Mouse (Mus musculus): ENCODE measurements at regions not wholly inside any gene's neighbourhood (a gene's known extent, or its start where the extent isn't known, plus 50 kb on each side); places are given as distances from the start of the nearest gene placed in this dataset.

DNA sequence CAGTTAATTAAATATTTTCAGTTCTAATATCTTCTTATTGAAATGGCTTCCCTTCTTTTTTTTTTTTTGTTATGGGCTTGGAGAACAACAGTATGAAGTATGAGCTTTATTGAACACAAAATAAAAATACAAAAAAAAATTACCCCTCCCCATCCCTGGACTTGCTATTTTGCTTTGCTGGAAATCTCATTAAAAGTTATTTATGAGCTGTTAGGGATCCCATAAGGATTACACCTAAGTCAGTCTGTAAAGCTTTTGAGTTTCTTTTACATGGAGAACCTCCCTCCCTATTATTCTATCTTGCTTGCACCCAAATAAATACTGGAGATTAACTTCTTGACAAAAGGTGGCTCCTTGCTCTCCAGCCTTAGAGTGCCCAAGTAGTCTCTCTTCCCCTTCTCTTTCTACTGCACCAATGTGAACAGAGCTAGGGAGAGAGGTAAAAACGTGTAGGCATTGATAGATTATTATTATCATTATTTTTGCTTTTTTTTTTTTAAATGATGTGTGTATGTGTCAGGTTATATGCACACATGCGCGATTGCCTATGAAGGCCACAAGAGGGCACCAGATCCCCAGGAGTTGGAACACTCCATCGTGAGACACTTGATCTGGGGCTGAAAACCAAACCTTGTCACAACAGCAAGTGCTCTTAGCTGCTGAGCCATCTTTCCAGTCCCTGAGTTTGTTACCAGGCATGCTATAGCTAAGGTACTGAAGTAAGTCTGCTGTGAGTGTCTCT is 186.6 kb upstream of the Habp2 start:
- intact Hi-C loops (cut with DNase I), result no loop called here
- DNase-seq, result no peak

DNA sequence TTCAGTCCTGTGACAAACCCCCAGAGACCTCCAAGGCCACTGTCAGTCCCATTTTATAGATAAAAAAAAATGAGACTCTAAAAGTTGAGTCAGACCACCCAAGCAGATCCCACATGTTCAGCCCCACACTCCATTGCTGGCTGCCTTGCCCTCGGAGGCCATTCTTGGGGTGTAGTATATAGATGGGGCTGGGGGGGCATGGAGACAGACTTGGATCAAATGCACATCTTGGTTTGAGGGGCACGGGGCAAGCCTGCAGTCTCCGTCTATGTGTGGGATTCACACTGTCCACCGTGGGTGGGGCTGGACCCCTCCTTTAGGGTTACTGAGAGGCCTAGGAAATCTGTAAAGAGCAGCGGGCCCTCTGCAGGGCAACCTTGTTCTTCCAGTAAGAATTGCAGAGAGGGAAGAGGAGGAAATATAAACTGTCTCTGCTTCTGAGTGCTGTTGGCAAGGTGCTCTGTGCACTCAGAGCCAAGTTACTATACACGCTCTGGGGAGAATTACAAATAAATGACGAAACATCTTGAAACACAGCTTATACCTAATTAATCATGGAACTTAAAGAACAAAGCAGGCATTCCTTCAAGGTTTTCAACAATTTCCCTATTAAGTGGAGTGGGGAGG is 184.4 kb upstream of the Habp2 start:
- no peak for DNase-seq
- intact Hi-C loops (cut with DNase I), result no loop called here

DNA sequence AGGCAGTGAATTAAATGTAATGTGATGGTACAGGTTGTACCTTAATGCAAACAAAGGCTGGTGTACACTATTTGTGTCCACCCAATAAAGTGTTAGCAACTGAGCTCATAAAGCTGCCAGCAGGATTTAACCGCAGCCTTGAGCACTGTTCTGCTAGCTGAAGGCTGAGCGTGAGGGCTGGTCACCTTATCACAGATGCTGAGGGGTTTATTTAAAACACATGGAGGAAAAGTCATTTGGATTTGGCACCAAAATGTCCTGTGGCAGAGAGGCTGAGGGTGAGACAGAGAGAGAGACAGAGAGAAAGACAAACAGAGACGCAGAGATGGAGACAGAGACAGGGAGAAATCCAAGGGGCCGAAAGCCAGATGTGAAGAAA is 181.9 kb upstream of the Habp2 start:
- no peak for DNase-seq
- intact Hi-C loops (cut with DNase I), result no loop called here

DNA sequence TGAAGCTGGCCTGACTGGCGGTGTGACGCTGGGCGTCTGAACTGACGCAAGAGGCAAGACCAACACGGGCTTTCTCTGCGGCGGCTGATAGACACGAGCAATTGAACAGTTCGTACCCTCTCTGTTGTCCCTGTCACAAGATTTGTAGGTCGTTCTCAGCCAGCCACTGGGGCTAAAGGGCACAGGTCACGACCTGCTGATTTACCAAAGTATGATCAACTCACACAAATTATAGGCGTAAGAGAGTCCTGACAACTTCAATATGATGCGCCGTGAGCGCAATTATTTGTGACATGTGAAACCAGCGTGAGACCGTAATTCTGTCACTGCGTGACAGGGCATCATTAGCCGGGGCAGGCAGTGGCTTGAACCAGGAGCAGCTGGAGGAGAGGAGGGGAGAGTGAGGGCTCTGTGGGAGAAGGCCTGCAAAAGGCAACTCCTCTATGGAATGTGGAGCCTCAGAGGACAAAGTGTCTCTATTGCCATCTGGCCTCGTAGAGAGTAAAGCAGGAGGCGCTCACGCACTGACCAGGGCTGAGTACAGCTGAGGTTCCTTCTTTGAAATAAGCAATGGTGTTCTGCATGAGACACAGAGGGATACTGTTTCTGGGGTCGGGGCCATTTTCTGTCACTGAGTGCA is 181.4 kb upstream of the Habp2 start:
- no peak for DNase-seq
- intact Hi-C loops (cut with DNase I), result no loop called here

DNA sequence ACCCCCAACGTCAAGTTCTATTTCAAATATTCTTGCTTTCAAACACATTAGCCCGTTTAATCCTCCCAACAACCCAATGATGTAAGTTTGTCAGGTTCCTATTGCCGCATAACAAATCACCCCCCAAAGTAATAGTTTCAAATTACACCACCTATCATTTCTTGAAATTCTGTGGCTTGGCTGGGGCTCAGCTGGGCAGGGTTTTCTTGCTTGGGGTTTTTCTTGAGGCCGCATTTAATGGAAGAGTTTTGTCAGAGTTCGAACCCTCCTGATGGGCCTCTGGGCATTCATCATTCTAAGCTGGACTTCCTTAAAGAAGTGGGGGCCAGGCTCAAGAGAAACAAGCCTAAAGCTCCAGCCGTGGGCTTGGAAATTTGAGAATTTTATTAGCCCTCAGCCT is 178.1 kb upstream of the Habp2 start:
- DNase-seq, result no peak
- intact Hi-C loops (cut with DNase I), result no loop called here

DNA sequence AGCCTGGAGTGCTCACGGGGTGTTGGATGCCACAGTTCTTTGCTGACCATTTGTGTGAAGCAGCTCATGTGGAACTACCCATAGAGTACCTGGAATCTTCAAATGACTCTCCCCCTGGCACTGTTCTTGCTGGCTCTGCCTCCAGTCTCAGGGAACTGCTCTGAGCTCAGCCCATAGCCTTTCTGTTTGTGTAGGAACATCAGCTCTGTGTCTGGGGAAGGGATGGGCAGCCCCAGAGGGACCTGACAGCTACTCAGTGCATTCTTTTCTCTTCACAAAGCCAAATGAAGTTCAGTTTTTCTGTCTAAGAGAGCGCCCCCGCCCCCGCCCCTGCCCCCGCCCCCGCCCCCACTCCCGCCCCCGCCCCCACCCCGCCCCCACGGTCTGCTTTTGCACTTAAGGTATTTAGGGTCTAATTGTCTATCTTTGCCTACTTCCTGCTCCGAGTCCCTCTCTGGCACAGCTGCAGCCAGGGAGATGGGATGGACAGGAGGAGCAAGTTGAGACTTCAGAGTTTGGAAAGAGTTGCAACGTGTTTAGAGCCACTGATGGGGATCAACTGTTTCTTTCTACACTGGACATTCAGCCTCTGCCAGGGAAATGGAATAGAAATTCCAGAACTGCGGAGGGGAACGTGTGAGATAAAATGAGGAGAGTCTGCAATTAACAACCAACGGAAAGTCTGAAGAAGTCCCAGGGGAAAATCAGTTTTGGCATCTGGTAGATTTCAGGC is 171.2 kb upstream of the Habp2 start:
- intact Hi-C loops (cut with DNase I), result no loop called here
- no peak for DNase-seq

DNA sequence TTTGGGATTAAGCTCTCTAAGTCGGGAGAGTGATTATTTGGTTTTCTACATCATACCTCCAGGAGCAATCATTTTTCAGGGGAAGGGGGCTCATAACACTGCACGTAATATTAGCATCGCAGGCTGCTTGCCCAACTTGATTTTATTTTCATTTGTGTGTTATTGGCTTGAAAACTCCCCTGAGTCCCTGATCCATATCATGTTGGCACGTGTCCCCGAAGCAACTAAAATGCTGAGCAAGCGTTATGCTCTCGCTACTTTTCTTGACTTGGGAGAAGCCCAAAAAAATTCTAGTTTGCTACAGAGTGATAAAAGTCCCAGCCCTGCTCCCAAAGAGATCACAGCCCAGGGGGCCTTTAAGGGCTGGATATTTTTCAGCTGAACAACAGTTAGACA is 170.7 kb upstream of the Habp2 start:
- no peak for DNase-seq
- intact Hi-C loops (cut with DNase I), result no loop called here

DNA sequence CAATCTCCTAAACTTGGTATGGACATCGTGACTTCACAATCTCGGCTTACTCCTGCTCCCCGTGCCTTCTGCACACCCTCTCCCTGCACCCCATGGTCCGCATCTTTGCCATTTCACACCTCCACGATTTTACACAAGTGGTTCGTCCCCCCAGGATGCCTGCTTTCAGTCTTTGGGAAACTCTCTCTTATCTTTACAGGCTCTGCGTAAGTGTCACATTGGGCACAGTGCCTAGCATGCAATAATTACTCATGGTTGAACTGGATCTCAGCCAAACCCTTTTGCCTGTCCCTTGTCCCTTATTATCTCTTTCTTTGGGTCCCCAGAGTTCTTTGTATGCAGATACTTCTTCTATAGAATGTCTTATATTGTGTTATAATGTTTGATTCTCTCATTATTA is 166.2 kb upstream of the Habp2 start:
- intact Hi-C loops (cut with DNase I), result no loop called here
- DNase-seq, result no peak

DNA sequence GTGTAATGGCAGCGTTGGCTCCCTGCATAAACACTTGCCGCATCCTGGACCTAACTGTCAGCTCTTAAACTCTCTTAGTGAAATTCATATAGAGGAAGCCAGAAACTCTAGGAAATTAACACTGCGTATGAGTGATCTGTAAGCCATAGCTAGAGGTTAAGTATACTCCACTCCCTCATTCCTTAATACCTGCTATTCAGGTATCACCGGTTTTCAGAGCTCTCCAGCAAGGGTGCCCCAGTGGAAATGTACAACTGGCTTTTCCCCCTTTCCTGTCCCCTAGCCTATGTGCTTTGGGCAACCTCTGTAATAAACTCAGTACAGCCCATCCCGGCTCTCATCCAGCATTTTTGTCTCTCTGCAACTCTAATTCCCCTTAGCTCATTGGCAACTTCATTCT is 164.8 kb upstream of the Habp2 start:
- intact Hi-C loops (cut with DNase I), result no loop called here
- no peak for DNase-seq

DNA sequence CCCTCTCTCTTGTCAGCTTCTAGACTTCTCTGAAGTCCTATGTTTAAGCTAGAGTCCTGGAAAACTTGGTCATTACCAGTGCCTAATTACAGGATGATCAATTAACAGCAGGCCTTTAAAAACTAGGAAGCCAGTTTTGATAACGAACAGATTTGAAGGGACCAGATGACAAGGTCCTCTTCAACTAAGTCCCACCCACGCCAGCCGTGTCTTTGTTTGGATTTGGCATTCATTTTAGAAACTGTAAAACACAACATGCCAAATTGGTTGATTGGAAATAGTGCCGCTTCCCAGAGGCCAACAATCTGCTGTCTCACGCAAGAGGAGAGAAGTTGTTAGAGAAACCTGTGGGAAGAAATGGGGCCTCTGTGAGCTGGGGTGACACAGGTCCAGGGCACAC is 155.4 kb upstream of the Habp2 start:
- no peak for DNase-seq
- intact Hi-C loops (cut with DNase I), result loop anchor here (5.0 kb wide), 3 partner anchors 584 to 794 kb away; no protein-coding TSS in a partner anchor

DNA sequence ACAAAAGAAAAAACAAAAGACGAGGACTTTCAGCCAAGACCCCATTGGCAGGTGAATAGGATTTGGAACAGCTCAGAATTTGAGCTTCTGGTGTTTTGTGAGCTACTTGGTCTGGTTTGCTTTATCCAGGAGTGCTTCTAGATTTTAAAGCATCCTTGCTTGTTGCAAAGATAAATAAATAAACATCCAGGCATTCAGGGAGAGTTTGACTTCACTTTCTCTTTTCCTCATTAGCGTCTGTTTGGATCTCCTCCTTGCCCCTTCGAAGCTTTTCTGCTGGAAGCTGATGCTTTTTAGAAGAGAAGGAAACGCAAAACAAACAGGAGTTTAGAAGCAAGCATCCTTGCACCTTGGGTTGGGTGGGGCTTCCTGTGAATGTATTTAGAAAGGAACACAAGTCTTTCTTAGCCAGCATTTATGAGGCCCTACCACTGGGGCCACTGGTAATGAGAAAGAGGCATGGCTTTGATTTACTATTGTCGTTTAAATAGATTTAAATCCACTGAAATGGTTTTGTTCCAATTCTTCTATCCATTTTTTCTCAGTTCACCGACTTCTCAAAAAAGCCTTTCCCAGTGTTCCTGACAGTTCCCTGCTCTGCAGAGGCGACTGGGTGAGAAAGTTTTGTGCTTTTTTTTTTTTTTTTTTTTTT is 153.9 kb upstream of the Habp2 start:
- intact Hi-C loops (cut with DNase I), result loop anchor here (5.0 kb wide), 3 partner anchors 586 to 796 kb away; no protein-coding TSS in a partner anchor
- no peak for DNase-seq

DNA sequence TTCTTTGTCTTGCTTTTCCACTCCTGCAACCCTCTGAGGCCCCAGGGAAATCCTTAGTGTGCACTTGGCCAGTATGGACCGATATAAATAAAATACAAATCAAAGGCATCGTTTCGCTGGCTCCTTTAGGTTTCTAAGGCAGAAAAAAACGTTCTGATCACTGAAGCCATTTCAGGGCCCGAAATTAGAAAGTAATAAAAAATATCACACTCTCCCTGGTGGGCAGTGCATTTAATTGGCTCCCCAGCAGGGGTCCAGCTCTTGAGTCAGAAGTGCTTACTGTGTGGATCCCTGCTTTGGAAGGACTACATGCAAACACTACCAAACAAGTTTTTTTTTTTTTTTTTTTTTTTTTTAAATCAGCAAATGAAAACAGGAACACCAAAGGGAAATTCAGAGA is 153.4 kb upstream of the Habp2 start:
- no peak for DNase-seq
- intact Hi-C loops (cut with DNase I), result loop anchor here (5.0 kb wide), 3 partner anchors 586 to 796 kb away; no protein-coding TSS in a partner anchor

DNA sequence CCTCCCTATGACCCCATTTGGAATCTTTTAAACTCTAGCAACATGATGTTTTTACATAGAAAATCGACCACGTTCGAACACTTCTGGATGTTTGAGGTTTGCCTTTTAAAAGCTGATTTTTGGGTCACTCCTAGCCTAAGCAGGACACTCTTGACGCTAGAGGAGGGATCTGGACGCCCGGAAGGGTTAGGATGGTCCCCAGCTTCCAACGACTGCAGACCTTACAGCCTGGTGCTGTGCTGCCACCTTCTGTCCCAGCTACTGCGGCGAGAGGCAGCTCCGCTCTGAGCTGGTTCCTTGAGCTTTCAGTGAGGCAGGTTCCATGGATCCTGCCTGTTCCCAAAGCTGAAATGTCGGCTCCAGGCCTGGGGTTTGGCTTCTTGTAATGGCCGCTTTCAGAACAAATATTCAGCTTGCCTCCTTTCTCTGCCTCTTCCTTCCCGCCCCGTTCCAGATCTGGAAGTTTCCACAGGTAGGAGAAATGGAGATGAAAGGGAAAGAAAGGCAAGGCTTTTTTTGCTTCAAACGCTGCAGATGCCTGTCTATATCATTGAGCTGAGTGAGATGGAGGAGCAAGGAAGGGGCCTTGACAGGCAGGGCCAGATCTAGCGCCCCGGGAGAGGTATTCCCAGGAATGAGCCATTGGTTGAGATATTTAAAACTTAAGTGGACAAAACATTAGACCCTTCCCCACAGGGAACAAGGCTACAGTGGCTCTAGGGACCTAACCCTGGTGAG is 152.7 kb upstream of the Habp2 start:
- DNase-seq, result peak; percentile 63 to 71
- intact Hi-C loops (cut with DNase I), result loop anchor here (5.0 kb wide), 3 partner anchors 587 to 797 kb away; no protein-coding TSS in a partner anchor

DNA sequence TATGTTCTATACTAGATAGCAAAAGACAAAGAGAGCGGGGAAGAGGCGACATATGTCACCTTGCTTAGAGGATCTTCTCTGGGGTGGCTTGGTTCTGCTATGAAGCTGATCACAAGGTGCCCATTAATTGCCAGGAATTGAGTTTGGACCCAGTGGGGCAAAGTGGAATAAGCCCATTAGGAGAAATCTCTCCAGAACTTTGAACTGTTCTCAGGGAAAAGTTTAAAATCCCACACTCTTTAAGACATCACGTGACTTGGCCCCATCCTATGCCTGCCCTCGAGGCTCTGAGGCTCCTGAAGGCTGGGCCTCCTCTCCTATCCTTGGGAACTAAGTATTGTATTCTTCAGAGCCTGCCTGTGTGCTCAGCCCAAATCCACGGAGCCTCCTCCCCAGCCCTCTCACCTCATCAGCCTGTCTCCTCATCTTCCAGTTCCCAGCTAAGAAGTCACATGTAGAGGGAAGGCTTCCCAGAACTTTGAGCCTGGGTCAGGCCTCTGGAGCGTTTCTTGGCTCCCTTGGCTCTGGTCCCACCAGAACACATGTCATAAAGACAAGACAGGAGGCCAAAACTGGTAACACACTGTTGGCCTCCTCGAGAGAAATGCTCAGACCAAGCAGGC is 151.5 kb upstream of the Habp2 start:
- DNase-seq, result peak; percentile 31 to 50
- intact Hi-C loops (cut with DNase I), result no loop called here

DNA sequence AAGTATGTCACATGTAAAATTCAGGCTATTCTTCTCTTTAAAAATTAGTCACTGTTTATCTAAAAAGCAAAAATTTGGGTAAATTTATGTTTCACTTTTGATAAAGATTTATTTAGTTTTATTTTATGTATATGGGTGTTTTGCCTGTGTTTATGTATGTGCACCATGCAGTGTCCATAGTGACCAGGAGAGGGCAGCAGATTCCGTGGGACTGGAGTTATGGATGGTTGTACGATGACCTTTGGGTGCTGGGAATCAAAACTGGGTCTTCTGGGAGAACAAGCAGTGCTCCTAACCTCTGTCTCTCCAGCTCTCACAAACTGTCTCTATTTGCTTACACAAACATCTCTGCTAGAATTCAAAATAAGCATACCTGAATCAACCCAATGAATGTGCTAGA is 146.4 kb upstream of the Habp2 start:
- intact Hi-C loops (cut with DNase I), result no loop called here
- DNase-seq, result no peak

DNA sequence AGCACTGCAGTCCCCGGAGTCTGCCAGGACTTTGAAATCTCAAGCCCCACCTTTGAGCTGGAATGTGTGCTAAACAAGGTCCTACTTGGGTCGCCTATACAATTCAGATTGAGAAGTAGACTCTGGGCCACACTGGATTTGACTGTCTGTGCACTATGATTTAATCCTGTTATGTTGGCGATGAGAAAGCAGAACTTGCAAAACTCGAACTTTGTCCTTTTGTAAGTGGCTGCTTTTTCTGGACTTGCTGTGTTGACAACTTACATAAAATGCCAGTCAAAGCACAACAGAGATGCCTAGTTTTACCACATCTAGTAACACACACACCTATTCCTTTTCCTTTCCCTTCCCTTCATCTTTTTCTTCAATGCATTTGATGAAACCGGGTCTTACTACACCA is 142.7 kb upstream of the Habp2 start:
- DNase-seq, result no peak
- intact Hi-C loops (cut with DNase I), result no loop called here

DNA sequence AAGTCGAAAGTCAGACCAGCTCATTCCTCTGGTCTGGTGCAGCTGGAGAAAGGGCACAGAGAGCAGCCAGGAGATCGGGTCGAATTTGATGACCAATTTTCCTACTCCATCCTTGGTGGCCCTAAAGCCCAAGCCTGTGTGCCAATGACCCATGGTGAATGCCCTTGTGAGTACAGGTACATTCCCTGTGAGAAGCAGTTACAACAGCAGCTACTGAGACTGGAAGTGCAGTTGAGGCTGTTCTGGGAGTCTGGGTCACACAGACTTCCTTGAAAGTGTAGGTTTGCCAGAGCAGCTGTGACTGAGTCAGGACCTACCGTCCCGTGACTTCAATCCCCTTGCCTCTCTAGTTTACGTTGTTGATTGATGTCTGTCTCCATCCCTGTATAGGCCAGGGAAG is 129.8 kb upstream of the Habp2 start:
- no peak for DNase-seq
- intact Hi-C loops (cut with DNase I), result no loop called here

DNA sequence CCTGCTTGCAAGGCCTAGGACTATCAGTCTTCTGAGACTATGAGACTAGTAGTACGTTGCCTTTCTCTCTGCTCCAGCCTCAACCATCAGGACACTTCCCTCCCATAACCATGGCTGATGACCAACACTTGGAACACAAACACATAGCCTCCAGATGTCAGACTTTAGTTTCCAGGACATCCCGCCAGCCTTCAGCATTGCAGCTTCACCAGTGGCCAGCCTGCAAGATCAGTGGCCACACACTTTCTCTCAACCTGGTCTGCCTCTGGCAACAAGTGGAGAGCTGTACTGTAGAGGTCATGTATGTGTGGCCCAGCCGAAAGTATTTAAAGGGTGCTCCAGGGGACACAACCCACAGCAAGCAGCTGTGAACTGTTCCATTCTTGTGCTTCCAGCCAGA is 124.8 kb upstream of the Habp2 start:
- intact Hi-C loops (cut with DNase I), result no loop called here
- DNase-seq, result peak; percentile 48 to 58

DNA sequence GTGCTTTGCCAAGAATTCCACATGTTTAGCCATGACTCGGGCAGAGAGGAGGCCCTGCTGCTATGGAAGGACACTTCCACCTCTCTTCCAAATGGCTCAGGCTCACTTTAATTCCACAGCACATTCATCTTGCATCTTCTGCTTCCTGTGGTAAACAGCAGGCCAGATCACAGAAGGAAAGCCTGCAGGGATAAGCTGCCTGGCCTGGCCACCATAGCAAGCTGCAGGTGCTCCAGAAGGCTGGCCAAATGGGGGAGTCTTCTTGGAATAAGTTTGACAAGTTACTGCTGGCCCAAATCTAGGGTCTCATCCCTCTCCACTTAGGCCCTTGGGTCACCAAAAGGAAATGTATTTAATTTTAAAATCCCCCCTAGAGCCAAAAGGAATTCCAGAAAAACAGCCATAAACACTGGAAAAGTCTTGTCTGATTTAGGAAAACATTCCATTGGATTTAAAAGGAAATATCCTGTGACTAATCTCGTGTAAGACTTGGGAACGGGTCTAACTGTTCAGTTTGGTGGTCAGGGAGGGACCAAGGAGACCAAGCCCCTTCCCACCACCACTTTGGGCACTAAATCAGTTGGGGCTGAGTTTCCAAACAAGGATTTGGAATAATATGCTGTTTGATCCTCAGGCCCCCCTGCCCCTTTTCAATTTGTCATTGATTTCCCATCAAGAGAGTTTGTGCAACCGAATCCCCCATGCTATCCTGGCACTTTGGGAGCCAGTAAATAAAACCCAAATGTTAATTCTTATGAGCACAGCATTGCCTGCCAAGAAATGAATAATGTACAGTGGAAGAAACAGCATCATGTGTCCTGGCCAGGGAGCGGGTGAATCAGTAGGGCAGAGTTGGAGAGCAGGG is 117.6 kb upstream of the Habp2 start:
- intact Hi-C loops (cut with DNase I), result no loop called here
- peak in 1 of 2 experiments; percentile 25 for DNase-seq
